ENCODE assay signal across 8 mouse cellular contexts in the genomic region with DNA sequence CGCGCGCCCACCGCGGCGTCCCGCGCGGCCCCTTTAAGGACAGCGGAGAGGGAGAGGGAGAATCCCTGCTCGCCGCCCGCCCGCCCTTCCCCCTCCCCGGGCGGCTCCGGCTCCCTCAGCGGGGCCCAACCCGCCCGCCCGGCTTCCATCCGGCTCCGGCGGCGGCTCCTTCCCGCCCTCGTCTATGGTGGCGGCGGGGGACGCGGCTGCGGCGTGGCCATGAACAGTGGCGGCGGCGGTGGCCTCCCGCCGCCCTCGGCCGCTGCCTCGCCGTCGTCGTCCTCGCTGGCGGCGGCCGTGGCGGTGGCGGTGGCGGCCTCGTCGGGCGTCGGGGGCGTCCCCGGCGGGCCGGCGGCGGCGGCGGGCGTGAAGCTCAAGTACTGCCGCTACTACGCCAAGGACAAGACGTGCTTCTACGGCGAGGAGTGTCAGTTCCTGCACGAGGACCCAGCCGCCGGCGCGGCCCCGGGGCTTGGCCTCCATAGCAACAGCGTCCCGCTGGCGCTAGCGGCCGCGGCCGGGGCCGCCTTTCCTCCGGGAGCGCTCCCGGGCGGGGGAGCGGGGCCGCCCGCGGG. TPM values are rescaled to one million over a fixed set of nuclear protein-coding genes. Genes with fewer than 3 reads are reported as not detected.
DNase-seq lines count a peak whose midpoint lies in the region; ATAC-seq and TF ChIP-seq lines count a peak whose summit lies in the region.

No protein-coding gene starts in this region.

- H3K27ac ChIP-seq in intestine, embryonic 16.5 days (ENCODE audit: low read length) = peak overlapping the region; percentile 99
- H3K27ac ChIP-seq in liver, embryonic 11.5 days (ENCODE audit: low read depth, low read length) = peak overlapping the region; percentile 99
- peak overlapping the region; percentile 98 for H3K27ac ChIP-seq in testis, adult 2 months (ENCODE audit: control insufficient read depth, insufficient read depth, low read depth, low read length)

- no peaks in the 10 kb centered on the region for H3K36me3 ChIP-seq in intestine, embryonic 16.5 days (ENCODE audit: control insufficient read depth, insufficient read depth, low read length)
- H3K36me3 ChIP-seq in liver, embryonic 11.5 days (ENCODE audit: control insufficient read depth, insufficient read depth, low read length) = no peaks in the 10 kb centered on the region
- H3K36me3 ChIP-seq in myocyte (ENCODE audit: control insufficient read depth, insufficient read depth) = no peaks in the 10 kb centered on the region
- H3K36me3 ChIP-seq in testis, adult 2 months (ENCODE audit: control insufficient read depth, insufficient read depth, low read length) = no peaks in the 10 kb centered on the region; the same call in 1 of the 2 replicates

- ATAC-seq in intestine, embryonic 16.5 days = peak; percentile 92
- peak; percentile 84 for ATAC-seq in liver, embryonic 11.5 days (replicated peaks; ENCODE audit: low FRiP score)

- H3K79me2 ChIP-seq in myocyte (ENCODE audit: control insufficient read depth, insufficient read depth) = peaks cover 44% of the 10 kb centered on the region

- H3K9ac ChIP-seq in intestine, embryonic 16.5 days (ENCODE audit: low read depth, low read length) = peak overlapping the region; percentile 98
- peak overlapping the region; percentile 98 for H3K9ac ChIP-seq in liver, embryonic 11.5 days (ENCODE audit: low read depth, low read length)

- peak overlapping the region; percentile 98 for H3ac ChIP-seq in myocyte (ENCODE audit: control insufficient read depth, insufficient read length)

- peak overlapping the region; percentile 95 for H3K4me3 ChIP-seq in intestine, embryonic 16.5 days (ENCODE audit: low read length)
- peak overlapping the region; percentile 94 for H3K4me3 ChIP-seq in liver, embryonic 11.5 days (ENCODE audit: low read depth, low read length)
- peak overlapping the region; percentile 51 for H3K4me3 ChIP-seq in myocyte
- peak overlapping the region; percentile 96 for H3K4me3 ChIP-seq in testis, adult 2 months (ENCODE audit: control insufficient read depth, low read depth, low read length)

- TF ChIP-seq POLR2A in myocyte (IDR thresholded peaks at IDR 0.05; ENCODE audit: insufficient read length, low read depth) = peak; percentile 27
- no peak for TF ChIP-seq POLR2A in testis, adult 2 months (IDR thresholded peaks at IDR 0.05; ENCODE audit: control insufficient read depth, low read depth, low read length)

- no peak for TF ChIP-seq CTCF in testis, adult 2 months (IDR thresholded peaks at IDR 0.05; ENCODE audit: control insufficient read depth, insufficient read depth, insufficient replicate concordance, low read depth, low read length)

- H3K9me3 ChIP-seq in intestine, embryonic 16.5 days (ENCODE audit: control insufficient read depth, low read length) = no peaks in the 10 kb centered on the region
- H3K9me3 ChIP-seq in liver, embryonic 11.5 days (ENCODE audit: control insufficient read depth, low read length) = no peaks in the 10 kb centered on the region

- WGBS in intestine, embryonic 16.5 days = 0% methylated on average over 35 of the region's 91 CpGs
- WGBS in liver, embryonic 11.5 days = under 1% methylated on average over 61 of the region's 91 CpGs

- H3K4me1 ChIP-seq in intestine, embryonic 16.5 days (ENCODE audit: control insufficient read depth, insufficient read depth, low read length) = peaks cover 29% of the 10 kb centered on the region
- H3K4me1 ChIP-seq in liver, embryonic 11.5 days (replicated peaks; ENCODE audit: control insufficient read depth, insufficient read depth, low read length) = peaks cover 40% of the 10 kb centered on the region
- H3K4me1 ChIP-seq in testis, adult 2 months (ENCODE audit: control insufficient read depth, insufficient read depth, low read length) = peaks cover 12% of the 10 kb centered on the region

- H3K27me3 ChIP-seq in intestine, embryonic 16.5 days (replicated peaks; ENCODE audit: control insufficient read depth, insufficient read depth, low read length) = no peaks in the 10 kb centered on the region
- H3K27me3 ChIP-seq in liver, embryonic 11.5 days (replicated peaks; ENCODE audit: control insufficient read depth, insufficient read depth, low read length) = no peaks in the 10 kb centered on the region
- no peaks in the 10 kb centered on the region for H3K27me3 ChIP-seq in myocyte (ENCODE audit: control insufficient read depth, insufficient read depth, insufficient read length)
- no peaks in the 10 kb centered on the region for H3K27me3 ChIP-seq in testis, adult 2 months (ENCODE audit: control insufficient read depth, insufficient read depth, low read length)

- H3K4me2 ChIP-seq in intestine, embryonic 16.5 days (ENCODE audit: low read depth, low read length) = peak overlapping the region; percentile 77
- peak overlapping the region; percentile 74 for H3K4me2 ChIP-seq in liver, embryonic 11.5 days
- H3K4me2 ChIP-seq in myocyte (ENCODE audit: low read depth) = no peak overlapping the region

- peak; percentile 8 to 37 for DNase-seq in layer of hippocampus, adult 18-20 months (ENCODE audit: low spot score in 2 of 2)
- DNase-seq in layer of hippocampus, adult 9-10 months (ENCODE audit: low spot score) = no peak
- peak; percentile 34 for DNase-seq in c-Kit-negative CD71-positive TER-119-positive erythroid progenitor cells, embryonic 14.5 days (ENCODE audit: low read depth, low spot score)
- DNase-seq in frontal cortex, postnatal 25 days (ENCODE audit: low spot score in 2 of 2) = peak; percentile 25 to 26
- peak; percentile 59 for DNase-seq in liver, embryonic 11.5 days (ENCODE audit: low spot score)

TF ChIP-seq in myocyte, 11 proteins besides CTCF, POLR2A, EP300 and RAD21:
- TF ChIP-seq MYOD1 (IDR thresholded peaks at IDR 0.05; ENCODE audit: control insufficient read depth in 1 of 3, insufficient read length in 2 of 3, low read depth in 2 of 3) = no peak
- no peak for TF ChIP-seq CEBPB (IDR thresholded peaks at IDR 0.05; ENCODE audit: insufficient read depth, poor library complexity, severe bottlenecking)
- TF ChIP-seq MAX (IDR thresholded peaks at IDR 0.05; ENCODE audit: low read depth) = no peak
- TF ChIP-seq POLR2AphosphoS2 (IDR thresholded peaks at IDR 0.05; ENCODE audit: insufficient read length, low read depth) = no peak
- no peak for TF ChIP-seq E2F4 (IDR thresholded peaks at IDR 0.05; ENCODE audit: insufficient read depth)
- TF ChIP-seq MYOG (IDR thresholded peaks at IDR 0.05; ENCODE audit: control insufficient read depth in 1 of 3, insufficient read depth in 1 of 3, insufficient read length in 2 of 3, low read depth in 2 of 3) = no peak
- no peak for TF ChIP-seq USF1 (IDR thresholded peaks at IDR 0.05; ENCODE audit: low read depth)
- no peak for TF ChIP-seq TCF3 (IDR thresholded peaks at IDR 0.05; ENCODE audit: insufficient read length, low read depth)
- TF ChIP-seq REST (IDR thresholded peaks at IDR 0.05; ENCODE audit: insufficient read depth, insufficient read length) = no peak
- TF ChIP-seq TCF12 (IDR thresholded peaks at IDR 0.05; ENCODE audit: insufficient read depth, poor library complexity, severe bottlenecking) = no peak
- TF ChIP-seq SRF (IDR thresholded peaks at IDR 0.05; ENCODE audit: control insufficient read depth, insufficient read length, low read depth) = no peak

RNA-seq across cellular contexts. Expression of a gene that starts 0.5 kb away (rescaled TPM):
- 10 to 100 TPM; 84.8 to 88.2 TPM for total RNA-seq in layer of hippocampus, adult 18-20 months (2021)
- polyA plus RNA-seq in intestine, embryonic 16.5 days (2015; fragmentation: Nextera tagmentation; extraction: Ambion mirVana) = 40.4 and 45.5 TPM in 2 replicates
- polyA plus RNA-seq in liver, embryonic 11.5 days (2014; fragmentation: Nextera tagmentation; extraction: Ambion mirVana) = 59.5 and 73.8 TPM in 2 replicates
- polyA plus RNA-seq in myocyte (2012; fragmentation: generic; extraction: Trizol) = 10.9 TPM
- 77.6 and 94.5 TPM in 2 replicates for polyA plus RNA-seq in testis, adult 2 months (2012; rRNA removed)

RNA-seq across cellular contexts. Expression of a gene that starts 30.2 kb away (rescaled TPM):
- 1 to 10 TPM; 7.1 to 7.9 TPM for total RNA-seq in layer of hippocampus, adult 18-20 months (2021)
- polyA plus RNA-seq in intestine, embryonic 16.5 days (2015; fragmentation: Nextera tagmentation; extraction: Ambion mirVana) = 0.31 and 0.32 TPM in 2 replicates
- polyA plus RNA-seq in liver, embryonic 11.5 days (2014; fragmentation: Nextera tagmentation; extraction: Ambion mirVana) = 1.6 and 1.8 TPM in 2 replicates
- polyA plus RNA-seq in myocyte (2012; fragmentation: generic; extraction: Trizol) = 0.01 TPM
- polyA plus RNA-seq in testis, adult 2 months (2012; rRNA removed) = 0.76 and 1.0 TPM in 2 replicates
